Mouse (Mus musculus) retina, postnatal 7 days (tissue): Measurements from ENCODE around the gene Myl9.

Source experiments
- DNase-seq: peaks from one replicate; pipeline ENCODE4 v3.0.0-alpha.2; 2012; ENCODE audit warnings: low read depth, low spot score

The Myl9 gene

GRCm38 (mm10) chr2:156764022-156764421 is 11.2 kb upstream of the Myl9 start:
- no peak for DNase-seq

- no peak for DNase-seq
Observed at GRCm38 (mm10) chr2:156764747-156765146, 10.5 kb upstream of the Myl9 start.

- no peak for DNase-seq
Observed at GRCm38 (mm10) chr2:156765593-156765992, 9.6 kb upstream of the Myl9 start.

- DNase-seq: no peak
Observed at GRCm38 (mm10) chr2:156766227-156767019, 8.8 kb upstream of the Myl9 start.

- no peak for DNase-seq
Observed at GRCm38 (mm10) chr2:156767108-156767507, 8.1 kb upstream of the Myl9 start.

- DNase-seq: no peak
Observed at GRCm38 (mm10) chr2:156769274-156769673, 5.9 kb upstream of the Myl9 start.

- no peak for DNase-seq
Observed at GRCm38 (mm10) chr2:156773470-156773869, 1.8 kb upstream of the Myl9 start.

- DNase-seq: no peak
Observed at GRCm38 (mm10) chr2:156774035-156774737, 1.0 kb upstream of the Myl9 start.

- no peak for DNase-seq
Observed at GRCm38 (mm10) chr2:156775455-156776435, 525 bp downstream of the Myl9 start.

- DNase-seq: no peak
Observed at GRCm38 (mm10) chr2:156776907-156777306, 1.7 kb downstream of the Myl9 start.

GRCm38 (mm10) chr2:156777326-156778004 is 2.2 kb downstream of the Myl9 start:
- no peak for DNase-seq

GRCm38 (mm10) chr2:156778571-156778970 is 3.4 kb downstream of the Myl9 start:
- no peak for DNase-seq

- DNase-seq: no peak
Observed at GRCm38 (mm10) chr2:156779036-156779435, 3.8 kb downstream of the Myl9 start.

GRCm38 (mm10) chr2:156779488-156779887 is 4.3 kb downstream of the Myl9 start:
- DNase-seq: no peak

GRCm38 (mm10) chr2:156780129-156780528 is 4.9 kb downstream of the Myl9 start:
- no peak for DNase-seq

GRCm38 (mm10) chr2:156780752-156781151 is 5.5 kb downstream of the Myl9 start:
- no peak for DNase-seq

GRCm38 (mm10) chr2:156781281-156781680 is 6.1 kb downstream of the Myl9 start:
- no peak for DNase-seq

GRCm38 (mm10) chr2:156781836-156782480 is 6.7 kb downstream of the Myl9 start:
- no peak for DNase-seq

- no peak for DNase-seq
Observed at GRCm38 (mm10) chr2:156782481-156783348, 7.5 kb downstream of the Myl9 start.

GRCm38 (mm10) chr2:156783349-156783728 is 8.1 kb downstream of the Myl9 start:
- no peak for DNase-seq
